Mouse (Mus musculus): ENCODE measurements around the gene Amy2a4.
"Not testable (repeated sequence)": the region's sequence is repeated elsewhere in the genome, so short reads cannot be mapped to it uniquely, and the experiment has no call there.

DNA sequence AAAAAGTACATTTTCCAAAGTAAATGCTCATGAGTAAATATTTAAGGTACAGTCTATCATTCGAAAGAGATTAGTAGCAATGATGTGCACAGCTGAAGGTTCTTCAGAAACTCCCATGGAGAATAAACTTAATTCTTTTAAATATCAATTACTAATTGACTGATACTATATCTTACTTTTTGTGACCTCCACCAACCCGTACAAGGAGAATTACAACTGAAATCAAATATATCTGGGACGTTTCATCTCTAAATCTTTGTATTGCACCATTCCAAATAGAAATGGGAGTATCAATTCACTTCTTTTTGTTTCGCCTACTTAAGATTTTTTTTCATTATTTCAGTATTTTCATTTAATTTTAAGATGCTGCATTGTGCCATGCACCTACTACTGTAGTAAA, 32.5 kb downstream of the Amy2a4 start, which contains the start of gene Amy2a5:
- not testable (repeated sequence) for TF ChIP-seq CTCF, EP300 (IDR thresholded peaks at IDR 0.05; ENCODE audit: low read depth)

Data from liver, postnatal 0 days (tissue).